Mouse (Mus musculus) forelimb bud, embryonic 11.5 days (tissue): Measurements from ENCODE around the gene Serinc3.
"Not testable (repeated sequence)": the region's sequence is repeated elsewhere in the genome, so short reads cannot be mapped to it uniquely, and the experiment has no call there.

Experiments
- DNase-seq: peaks from one replicate; pipeline ENCODE4 v3.0.0-alpha.2; 2012; ENCODE audit warnings: low read depth, low spot score

The Serinc3 gene

GRCm38 (mm10) chr2:163631223-163631622 lies 13.7 kb downstream of the Serinc3 start:
- DNase-seq, result no peak

- not testable (repeated sequence) for DNase-seq
Observed at GRCm38 (mm10) chr2:163621401-163621800, 23.5 kb downstream of the Serinc3 start.

- DNase-seq, result no peak
Observed at GRCm38 (mm10) chr2:163620451-163620850, 24.5 kb downstream of the Serinc3 start.

- no peak for DNase-seq
Observed at GRCm38 (mm10) chr2:163617874-163618273, 27.1 kb downstream of the Serinc3 start.

GRCm38 (mm10) chr2:163617232-163617863 lies 27.6 kb downstream of the Serinc3 start:
- DNase-seq, result no peak

- no peak for DNase-seq
Observed at GRCm38 (mm10) chr2:163616652-163617227, 28.2 kb downstream of the Serinc3 start.

GRCm38 (mm10) chr2:163615906-163616651 lies 28.9 kb downstream of the Serinc3 start:
- no peak for DNase-seq

- no peak for DNase-seq
Observed at GRCm38 (mm10) chr2:163615401-163615800, 29.5 kb downstream of the Serinc3 start.

GRCm38 (mm10) chr2:163613990-163614389 lies 30.9 kb downstream of the Serinc3 start:
- DNase-seq, result no peak

GRCm38 (mm10) chr2:163613206-163613605 lies 31.7 kb downstream of the Serinc3 start:
- DNase-seq, result no peak

- no peak for DNase-seq
Observed at GRCm38 (mm10) chr2:163611176-163611575, 33.8 kb downstream of the Serinc3 start.

GRCm38 (mm10) chr2:163609281-163609975 lies 35.5 kb downstream of the Serinc3 start:
- DNase-seq, result no peak

- DNase-seq, result no peak
Observed at GRCm38 (mm10) chr2:163608008-163608407, 36.9 kb downstream of the Serinc3 start.

- no peak for DNase-seq
Observed at GRCm38 (mm10) chr2:163606161-163606560, 38.8 kb downstream of the Serinc3 start.

GRCm38 (mm10) chr2:163602101-163602971 lies 42.6 kb downstream of the Serinc3 start, which contains the start of gene Ttpal:
Gene Ttpal, plus strand, starts transcription at chr2:163602314.
- peak; percentile 85 for DNase-seq

GRCm38 (mm10) chr2:163601712-163602100 lies 43.2 kb downstream of the Serinc3 start:
- no peak for DNase-seq

GRCm38 (mm10) chr2:163601066-163601465 lies 43.9 kb downstream of the Serinc3 start:
- DNase-seq, result no peak

- peak; percentile 63 for DNase-seq
Observed at GRCm38 (mm10) chr2:163599226-163599625, 45.7 kb downstream of the Serinc3 start.

- DNase-seq, result no peak
Observed at GRCm38 (mm10) chr2:163597661-163598060, 47.3 kb downstream of the Serinc3 start.

GRCm38 (mm10) chr2:163596873-163597155 lies 48.1 kb downstream of the Serinc3 start:
- DNase-seq, result no peak
